Mouse (Mus musculus) adrenal gland, postnatal 14 days (tissue): ENCODE data around the gene Fancc. TPM values are rescaled to one million over a fixed set of nuclear protein-coding genes. Genes with fewer than 3 reads are reported as not detected.
A peak's percentile ranks its signal among the peaks of the same experiment; 100 is the strongest.

Experiments used
- DNase-seq: peaks from one replicate; pipeline ENCODE4 v3.0.0; 2021; ENCODE audit warnings: mixed read lengths
- total RNA-seq: library from RNA; stranded (reverse); gene quantifications from 2 replicates; pipeline ENCODE4 v1.2.3, GENCODE M21; 2021

Fancc gene
- total RNA-seq, 1 experiment from 2014 or later: 8.9 TPM

DNA sequence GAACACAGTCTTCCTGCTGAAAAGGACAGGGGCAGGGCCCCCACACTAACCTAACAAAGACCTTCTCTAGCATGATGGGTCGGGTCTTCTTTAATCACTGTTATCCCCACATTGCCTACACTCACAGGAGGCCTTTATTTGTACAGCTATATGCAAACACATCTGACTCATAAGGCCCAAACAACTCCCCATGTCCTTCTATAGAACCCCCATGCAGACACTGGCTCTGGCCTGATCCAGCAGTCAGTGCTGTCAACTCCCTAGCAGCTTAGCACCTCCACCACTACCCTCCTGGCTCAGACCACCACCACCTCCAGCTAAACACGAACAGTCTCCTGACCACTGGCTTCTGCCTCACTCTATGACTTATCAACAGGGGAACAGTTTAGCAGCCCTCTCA, 149.4 kb downstream of the Fancc start:
- DNase-seq: no peak

DNA sequence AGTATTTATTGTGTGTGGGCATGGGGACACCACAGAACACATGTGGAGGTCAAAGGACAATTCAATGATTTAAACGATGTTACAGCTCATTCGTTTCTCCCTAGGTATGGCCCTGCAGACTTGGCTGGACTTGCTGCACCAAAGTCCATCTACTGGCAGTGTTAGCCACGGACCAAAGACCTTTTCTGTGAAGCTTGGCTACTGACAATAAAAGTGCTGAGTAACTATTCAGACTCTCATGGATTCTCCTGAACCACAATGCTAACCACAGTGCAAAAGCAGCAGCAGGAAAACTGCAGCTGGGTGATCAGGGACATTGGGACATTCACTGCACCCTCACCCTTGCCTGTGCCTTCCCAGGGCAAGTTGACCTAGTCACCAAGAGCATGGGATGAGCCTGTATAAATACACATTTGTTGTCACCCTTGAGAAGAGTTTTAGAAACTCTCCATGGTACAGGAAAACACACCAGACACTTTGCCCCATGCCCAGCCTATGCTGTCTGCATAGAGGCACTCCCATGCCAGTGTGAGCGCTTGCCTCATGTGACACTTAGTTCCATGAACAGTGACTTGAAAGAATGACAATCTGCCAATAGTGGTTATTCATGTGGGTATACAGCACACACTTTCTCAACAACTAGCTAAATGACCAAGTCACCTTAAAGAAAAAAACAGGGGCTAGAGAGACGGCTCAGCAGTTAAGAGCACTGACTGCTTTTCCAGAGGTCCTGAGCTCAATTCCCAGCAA, 151.4 kb downstream of the Fancc start:
- DNase-seq: no peak

DNA sequence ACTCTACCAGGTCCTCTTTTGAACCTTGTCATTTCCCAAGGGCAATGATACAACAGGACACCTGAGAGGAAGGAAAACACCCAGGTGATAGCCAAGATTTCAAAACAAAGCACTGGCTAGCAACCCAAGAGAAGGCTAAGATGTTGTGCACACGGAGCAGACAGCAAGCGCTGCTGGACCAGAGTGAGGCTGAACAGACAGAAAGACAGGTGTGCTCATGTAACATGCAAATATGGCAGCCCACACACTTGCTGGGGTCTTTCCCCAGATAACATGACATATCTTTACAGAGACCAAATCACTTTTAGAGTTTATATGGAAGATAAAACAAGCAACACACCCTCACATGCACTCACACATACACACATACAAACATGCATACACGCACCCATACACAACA, 152.6 kb downstream of the Fancc start:
- DNase-seq: no peak

DNA sequence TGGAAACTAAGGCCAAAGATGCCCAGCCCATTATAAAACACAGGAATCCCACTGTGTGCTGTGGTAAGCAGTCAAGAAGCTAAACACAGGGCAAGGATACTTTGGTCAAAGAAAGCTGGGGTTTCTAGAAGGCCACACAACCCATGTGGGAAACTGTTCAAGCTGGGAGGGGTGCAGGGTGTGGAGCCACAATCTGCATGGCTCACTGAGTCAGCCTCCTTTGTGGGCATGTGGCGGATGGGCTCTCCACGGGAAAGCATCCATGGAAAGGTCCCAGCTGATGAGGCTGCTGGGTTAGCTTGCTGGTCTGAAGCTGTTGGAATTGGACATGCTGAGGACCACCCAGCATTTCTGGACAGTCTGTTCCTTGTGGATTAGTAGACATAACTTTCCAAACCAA, 154.3 kb downstream of the Fancc start:
- DNase-seq: no peak

DNA sequence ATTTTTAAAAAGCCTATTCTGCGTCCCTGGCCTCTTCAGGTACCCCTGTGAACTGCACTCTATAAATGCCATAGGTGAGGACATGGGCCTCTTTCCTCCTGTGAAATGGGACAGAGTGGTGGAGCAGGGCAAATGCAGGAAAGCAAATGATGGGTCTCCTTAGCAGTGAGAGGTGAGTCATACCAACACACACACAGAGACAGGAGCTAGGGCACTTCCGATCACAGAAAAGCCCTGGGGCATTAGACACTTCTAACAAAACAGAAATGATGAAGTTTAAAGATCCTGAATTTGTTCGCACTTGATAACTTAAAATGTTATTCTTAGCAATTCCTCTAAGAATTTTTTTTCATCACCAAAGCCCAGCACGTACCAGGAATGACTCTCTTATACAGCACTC, 157.1 kb downstream of the Fancc start:
- no peak for DNase-seq

DNA sequence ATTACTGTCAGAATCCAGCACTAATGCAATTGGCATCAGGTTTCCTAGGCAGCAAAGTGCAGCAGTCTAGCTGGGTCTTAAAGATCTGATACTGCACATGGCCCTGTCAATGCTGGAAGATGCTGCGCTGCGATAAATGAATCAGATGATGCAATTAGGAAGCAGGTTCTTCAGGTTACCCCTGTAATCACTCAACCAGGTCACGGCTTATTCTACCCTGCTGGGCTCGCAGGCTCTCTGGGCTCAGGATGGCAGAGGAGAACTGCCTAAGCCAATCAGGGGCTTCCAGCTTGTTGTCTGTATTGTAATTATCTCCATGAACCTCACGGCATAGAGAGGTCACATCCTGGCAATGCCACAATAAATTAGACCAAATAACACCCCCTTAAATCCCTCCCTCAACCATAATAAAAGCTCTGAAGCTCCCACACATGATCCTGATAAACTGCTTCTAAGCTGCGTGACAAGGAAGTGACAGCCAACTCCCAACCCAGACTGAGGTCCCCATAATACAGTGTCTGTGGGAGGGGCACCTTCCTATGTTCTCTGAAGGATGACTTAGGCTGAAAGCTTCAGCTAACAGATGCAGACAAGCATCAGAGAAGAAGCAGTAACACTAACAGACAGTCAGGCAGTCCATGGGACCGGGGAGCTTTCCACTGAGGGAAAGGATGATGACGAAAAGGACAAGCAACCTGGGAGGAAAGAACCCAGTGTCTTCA, 159.7 kb downstream of the Fancc start:
- DNase-seq: no peak

DNA sequence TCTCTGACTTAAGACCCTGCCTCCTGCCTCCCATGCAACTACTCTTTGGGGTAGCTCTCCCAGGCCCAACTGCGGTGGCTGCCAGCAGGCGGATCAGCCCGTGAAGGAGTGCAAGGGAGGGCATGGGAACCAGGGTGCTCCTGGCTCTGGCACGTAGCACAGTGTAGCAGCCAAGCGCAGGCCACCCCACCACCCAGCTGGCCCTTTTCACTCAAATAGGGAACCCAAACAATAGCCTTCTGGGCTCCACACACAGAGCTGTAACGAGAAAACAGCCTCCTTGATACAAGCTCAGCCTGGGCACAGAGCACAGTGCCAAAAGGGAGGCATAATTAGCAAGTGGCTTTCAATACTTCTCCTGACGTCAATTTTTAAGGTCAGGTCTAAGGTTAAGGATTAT, 160.7 kb downstream of the Fancc start:
- DNase-seq: no peak

DNA sequence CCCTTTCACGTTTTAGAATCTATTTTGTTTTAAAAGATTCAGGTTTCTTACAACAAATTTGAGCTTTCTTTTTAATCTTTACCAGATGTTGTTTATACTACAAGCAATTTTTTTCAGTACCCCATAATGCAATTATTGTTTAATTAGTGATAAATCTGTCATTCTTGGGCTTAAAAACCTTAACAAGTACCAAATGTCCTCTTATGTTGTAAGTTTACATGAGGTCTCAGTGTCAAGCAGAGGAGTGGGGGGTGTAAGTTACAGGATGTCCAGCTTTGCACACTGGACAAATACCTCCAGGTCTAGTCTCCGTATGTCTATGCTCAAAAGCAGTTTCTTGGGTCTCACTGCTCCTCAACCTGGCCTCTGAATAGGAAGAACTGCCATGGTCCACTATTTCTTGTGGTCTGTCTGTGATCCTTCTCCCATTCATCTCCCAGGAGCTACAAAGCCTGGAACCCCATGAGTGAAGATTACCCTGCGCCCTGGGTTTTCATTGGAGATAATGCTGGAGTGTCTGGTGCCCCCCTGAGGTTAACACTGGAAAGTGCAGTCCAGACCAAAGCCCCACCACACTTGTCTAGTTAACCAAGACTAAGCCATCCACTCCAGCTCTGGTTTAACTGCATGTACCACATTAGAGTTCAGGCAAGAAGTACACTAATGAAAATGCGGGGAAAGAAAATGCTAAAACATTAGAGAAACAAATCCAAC, 161.5 kb downstream of the Fancc start:
- peak; percentile 61 for DNase-seq

DNA sequence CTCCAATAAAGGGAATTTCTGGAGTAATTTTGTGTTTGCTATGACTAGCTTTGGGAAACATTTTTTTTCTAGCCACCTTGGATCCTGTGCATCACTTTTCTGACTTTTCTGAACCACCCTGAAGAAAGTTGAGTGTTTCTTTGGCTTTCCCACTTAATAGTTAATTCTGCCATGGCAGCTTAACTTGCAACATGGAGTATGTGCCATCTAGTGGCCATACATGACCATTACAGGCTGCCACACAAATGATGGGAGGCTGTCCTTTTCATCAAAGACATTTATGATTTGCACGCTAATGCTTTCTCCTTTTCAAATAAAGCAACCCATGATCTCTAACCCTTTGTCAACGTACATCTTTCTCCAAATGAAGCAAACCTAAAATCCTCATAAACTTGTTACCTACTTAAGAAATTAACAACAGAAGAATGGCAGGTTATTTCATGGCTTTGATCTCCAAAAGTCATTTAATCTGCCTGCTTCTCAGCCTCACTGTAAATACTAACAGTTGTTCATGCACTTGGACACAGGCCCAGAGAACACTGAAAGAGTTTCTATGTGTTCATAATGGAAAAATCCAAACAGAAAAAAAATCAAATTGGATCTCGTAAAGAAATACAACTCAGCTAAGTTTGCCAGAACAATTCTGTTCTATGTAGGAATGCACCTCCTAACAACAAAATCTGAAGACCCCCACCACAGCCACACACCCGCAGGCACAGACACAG, 164.3 kb downstream of the Fancc start:
- peak; percentile 73 for DNase-seq

DNA sequence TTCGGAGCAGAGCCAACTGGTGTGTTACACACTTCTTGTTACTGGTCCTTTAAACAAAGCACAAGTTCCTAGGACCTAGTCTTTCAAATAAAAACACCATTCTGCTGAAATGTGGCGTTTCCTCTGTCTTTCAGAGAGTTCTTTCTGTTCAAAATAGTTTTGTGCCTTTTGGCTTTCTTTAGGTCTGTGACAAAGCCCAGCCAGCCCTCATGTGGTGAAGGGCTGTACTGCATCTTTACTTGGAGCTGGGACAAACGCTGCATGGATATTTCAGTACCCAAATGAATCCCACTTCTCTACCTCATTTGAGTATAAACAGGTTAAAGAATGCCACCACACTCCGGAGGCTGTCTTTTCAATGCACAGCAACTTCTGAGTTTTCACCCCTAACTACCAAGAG, 165.7 kb downstream of the Fancc start:
- peak; percentile 78 for DNase-seq

DNA sequence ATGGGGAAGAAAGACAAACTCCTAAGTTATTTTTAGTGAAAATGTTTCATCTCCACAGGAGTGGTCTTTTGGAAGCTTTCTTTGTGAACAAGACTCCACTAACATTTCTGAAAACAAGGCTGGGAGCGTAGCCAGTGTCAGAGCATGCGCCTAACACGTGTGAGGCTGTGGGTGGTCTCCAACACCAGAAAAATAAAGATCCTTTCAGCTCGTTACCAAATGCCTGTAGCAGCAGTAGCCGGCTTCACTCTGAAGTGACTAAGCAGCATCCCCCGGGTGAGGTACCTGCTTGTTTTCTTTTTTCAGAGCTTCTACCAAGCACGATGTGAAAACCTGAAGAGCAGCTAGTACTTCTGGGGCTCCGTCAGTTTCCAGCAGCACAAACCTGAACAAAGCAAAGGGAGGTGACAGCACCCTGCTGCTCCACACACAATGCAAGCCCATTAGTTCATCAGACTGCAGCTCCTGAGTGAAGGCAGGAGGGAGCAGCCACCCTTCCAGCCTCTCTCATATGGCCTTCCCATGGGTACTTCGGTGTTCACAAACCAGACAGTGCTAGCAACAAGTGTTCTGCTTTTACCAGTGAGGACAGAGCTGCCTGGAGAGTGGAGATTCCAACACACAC, 166.7 kb downstream of the Fancc start:
- DNase-seq: no peak

DNA sequence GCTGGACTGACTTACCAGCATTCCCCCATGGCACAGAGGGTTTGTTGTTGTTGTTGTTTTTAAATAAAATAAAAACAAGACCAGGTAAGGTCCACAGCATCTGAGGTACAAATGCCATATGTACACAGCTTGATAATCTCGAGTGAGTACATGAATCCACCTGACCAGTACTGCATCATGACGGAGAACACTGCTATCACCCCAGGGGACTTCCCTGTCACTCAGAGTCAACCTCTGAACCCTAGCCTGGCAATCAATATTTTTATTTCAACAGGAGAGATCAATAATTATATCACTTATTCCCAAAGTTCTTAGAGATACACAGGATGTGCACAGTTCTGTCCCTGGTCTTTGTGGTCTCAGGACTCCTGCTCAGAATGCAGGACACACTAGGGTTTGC, 171.1 kb downstream of the Fancc start:
- DNase-seq: no peak

DNA sequence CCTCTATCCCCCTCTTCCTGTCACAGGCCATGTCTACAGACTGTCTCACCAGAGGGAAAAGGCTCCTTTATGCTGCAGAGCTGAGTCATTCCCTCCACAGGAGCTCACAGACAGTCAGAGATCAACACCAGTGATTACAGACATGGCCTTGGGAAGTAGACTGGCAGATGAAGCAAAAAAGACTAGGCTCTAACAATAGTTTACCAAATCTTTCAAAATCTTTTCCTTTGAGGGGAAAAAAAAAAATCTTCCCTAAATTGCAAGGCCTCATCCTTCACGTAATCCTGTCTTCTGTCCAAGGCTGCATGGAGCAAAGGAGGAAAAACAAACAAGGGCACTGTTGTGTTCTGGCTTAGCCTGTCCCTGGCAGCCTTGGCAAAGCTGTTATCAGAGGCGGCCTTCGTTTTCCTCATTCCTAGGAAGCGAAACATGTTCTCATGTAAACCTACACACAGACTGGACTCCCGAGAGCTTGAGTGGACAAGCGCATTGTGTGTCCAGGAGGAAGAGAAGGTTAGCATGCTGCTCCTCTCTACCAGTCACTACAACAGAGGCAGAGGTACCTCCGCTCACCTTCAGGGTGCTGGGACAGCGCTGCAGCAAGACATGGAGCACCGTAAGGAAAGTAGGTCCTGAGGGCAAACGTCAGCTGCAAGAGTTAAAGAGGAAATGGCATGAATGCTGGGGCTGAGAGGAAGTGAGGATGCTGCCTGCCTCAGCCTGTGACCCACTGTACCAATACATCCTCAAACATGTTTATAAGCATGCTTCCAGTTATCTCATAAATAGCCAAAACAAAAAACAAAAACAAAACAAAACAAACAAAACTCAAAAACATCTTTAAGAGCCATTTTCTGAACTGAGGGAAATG, 171.9 kb downstream of the Fancc start:
- peak; percentile 77 for DNase-seq

DNA sequence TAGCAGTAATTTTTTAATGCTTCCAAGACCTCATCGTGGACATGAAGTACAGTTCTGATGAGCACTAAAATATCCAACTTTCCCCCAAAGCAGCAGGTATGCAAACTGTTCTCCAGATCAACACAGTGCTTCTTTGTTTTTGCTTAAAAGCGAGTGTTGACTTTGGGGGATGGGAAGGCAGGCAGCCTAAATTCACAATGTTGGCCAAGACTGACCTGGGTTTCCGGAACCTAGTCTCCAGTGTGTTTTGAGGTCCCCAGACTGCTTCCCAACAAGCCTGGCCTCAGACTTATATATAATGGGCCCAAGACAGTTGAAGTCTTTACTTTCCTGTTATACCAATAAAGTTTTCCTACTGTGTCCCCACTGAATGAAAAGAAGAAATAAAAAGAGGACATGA, 172.8 kb downstream of the Fancc start:
- DNase-seq: no peak

DNA sequence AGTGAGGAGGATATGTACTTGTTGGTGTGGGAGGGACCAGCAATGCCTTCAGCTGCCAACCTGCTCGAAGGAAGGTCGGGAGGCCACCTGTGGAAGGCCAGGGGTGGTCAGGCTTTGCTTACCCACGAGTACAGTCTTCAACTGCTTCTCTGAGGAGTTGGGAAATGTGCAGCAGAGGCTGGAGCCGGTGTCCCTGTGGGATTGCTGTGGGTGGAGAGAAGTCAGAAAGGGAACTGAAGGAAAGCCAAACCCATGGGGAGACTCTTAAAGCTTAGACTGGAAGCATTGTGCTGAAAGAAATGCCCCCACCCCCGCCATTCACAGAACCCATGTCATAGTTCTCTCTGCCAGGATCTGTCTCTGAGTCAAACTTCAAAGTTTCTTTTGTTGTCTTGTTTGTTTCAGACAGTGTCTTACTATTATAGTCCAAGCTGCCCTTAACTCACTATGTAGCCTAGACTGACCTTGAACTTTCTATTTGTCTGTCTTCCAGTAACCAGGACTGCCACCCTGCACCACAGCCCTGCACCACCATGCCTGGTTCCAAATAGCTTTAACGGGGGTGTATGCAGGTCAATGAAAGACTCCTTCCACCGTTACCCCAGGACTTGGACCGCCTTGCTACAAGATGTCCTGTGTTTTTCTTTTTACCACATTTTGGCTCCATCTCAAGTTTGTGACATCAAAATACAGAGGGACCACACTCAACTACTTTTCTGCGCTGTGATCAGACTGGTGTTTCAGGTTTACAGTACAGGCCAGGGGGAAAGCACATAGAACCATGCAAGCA, 173.6 kb downstream of the Fancc start:
- peak; percentile 73 for DNase-seq

DNA sequence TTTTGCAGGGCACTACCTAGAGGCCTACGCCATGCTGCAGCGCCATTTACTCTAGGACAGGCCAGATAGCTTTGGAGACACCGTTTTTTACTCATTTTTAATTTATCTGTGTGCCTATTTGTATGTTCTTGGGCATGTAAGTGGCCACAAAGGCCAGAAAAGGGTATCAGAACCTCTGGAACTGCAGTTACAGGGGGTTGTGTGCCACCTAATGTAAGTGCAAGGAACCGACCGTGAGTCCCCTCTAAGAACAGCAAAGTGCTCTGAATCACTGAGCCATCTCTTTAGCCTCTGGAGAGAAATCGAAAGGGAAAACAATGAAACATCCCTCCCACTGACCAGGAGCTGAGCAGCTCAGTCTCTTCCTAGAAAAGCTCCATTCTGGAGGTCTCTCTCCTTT, 174.3 kb downstream of the Fancc start:
- peak; percentile 38 for DNase-seq

DNA sequence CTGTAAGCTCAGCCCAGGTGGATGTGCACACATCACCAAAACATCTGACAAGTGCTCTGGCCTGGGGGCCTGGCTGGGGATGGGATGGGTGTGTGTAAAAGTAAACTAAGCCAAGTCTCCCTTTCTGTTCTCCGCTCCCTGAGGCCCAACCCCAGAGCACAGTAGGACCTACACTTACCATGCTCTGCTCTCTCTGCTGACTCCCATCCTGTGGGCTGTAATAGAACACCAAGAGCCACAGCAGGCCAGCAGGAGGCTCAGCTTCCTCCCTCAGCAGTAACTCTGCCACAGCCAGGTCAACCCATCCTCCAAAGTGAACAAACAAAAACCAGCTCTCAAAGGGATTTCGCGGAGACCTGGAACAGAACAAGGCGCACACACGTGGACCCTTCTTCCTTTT, 175.4 kb downstream of the Fancc start:
- DNase-seq: peak; percentile 5

DNA sequence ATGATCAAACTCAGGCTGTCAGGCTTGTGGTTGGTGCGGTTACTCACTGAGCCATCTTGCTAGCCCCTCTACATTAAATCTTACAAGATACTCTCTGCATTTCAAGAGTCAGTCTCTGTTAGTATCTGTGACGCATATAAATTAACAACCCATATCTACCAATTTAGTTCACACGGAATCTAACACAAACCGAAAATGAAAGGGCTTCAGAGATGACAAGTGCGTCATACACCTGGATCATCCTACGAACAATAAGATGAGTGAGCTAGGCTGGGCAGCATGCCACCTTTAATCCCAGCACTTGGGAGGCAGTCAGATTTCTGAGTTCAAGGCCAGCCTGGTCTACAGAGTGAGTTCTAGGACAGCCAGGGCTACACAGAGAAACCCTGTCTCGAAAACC, 177.3 kb downstream of the Fancc start:
- DNase-seq: no peak

DNA sequence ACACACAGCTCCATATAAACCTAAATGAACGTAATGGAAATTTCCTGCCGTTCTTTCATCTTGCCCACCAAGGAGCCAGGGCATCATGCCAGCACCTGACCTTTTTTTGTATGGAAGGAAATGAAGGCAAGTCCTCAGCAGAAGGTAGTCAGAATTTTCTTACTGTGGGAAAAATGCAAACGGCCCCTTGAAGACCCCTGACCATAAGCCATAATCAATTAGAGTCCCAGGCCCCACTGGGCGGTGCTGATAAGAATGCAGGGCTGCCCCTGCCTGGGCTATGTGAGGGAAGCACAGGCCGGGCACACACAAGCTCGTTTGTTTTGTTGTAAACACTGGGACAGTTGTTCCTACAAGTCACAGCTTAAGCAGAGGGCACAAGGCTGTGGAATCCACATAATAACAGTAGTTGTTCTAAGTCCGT, 179.4 kb downstream of the Fancc start:
- peak; percentile 62 for DNase-seq

DNA sequence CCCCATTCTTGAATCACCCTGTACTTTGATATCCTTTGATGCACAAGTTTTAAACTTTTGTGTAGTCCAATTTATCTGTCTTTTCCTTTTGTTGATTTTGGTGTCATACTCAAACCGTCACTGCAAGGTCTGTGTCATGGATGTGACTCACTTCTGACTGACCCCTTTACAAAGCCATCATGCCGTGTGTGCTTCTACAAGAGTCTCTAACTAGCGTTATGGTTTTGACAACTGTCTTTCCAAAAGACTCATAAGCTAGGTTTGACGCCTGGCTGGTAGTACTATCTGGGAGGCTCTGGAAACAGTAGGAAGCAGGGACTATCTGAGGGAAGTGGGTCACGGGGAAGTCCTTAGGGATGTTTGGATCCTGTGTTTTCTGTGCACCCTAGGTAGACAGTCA, 180.7 kb downstream of the Fancc start:
- no peak for DNase-seq
